Mouse (Mus musculus) hindbrain, postnatal 0 days (tissue): ENCODE measurements around the gene Mrrf. TPM values are rescaled to one million over a fixed set of nuclear protein-coding genes. Genes with fewer than 3 reads are reported as not detected.
A peak's percentile ranks its signal among the peaks of the same experiment; 100 is the strongest.

Experiments
- ATAC-seq: fragments of 200-750 bp; cut with Nextera tagmentation; 2 replicates; pipeline ENCODE4 v1.8.0; 2017; ENCODE audit warnings: mild to moderate bottlenecking, moderate TSS enrichment, moderate library complexity
- DNase-seq: peaks from one replicate; pipeline ENCODE4 v3.0.0-alpha.2; 2015; ENCODE audit warnings: low spot score
- H3K27ac ChIP-seq: fragments of 300-500 bp; sonication (generic); 2 replicates; pipeline ENCODE4 v1.5.1; 2014; ENCODE audit warnings: mild to moderate bottlenecking
- H3K27me3 ChIP-seq: fragments of 300-500 bp; sonication (generic); 2 replicates; pipeline ENCODE4 v1.6.1; 2014; ENCODE audit warnings: low read length, mixed read lengths; ENCODE audit not compliant: insufficient read depth
- H3K36me3 ChIP-seq: fragments of 300-500 bp; sonication (generic); 2 replicates; pipeline ENCODE4 v1.6.1; 2014; ENCODE audit warnings: low read length, mixed read lengths; ENCODE audit not compliant: insufficient read depth
- H3K4me1 ChIP-seq: fragments of 300-500 bp; sonication (generic); 2 replicates; pipeline ENCODE4 v1.6.1; 2014; ENCODE audit warnings: antibody characterized with exemption, low read length, mixed read lengths; ENCODE audit not compliant: insufficient read depth
- H3K4me2 ChIP-seq: fragments of 300-500 bp; sonication (generic); 2 replicates; pipeline ENCODE4 v1.6.1; 2014; ENCODE audit warnings: low read depth, mild to moderate bottlenecking, low read length, moderate library complexity, mixed read lengths
- H3K4me3 ChIP-seq: fragments of 300-500 bp; sonication (generic); 2 replicates; pipeline ENCODE4 v1.5.1; 2014; ENCODE audit warnings: low read length
- H3K9ac ChIP-seq: fragments of 300-500 bp; sonication (generic); replicated peaks from 2 replicates; pipeline ENCODE4 v1.6.1; 2014; ENCODE audit warnings: mild to moderate bottlenecking, low read length, moderate library complexity, mixed read lengths
- H3K9me3 ChIP-seq: fragments of 300-500 bp; sonication (generic); 2 replicates; pipeline ENCODE4 v1.6.1; 2016; ENCODE audit warnings: low read length, mixed read lengths
- CTCF ChIP-seq: IDR thresholded peaks from 2 replicates; pipeline ENCODE4 v1.5.1; 2016; ENCODE audit warnings: antibody characterized with exemption, control low read depth, low read depth
- WGBS: fragments of 180-500 bp; shearing (Covaris S2); extraction: QIAGEN DNeasy Blood & Tissue Kit; methylation state at CpG from one replicate; pipeline ENCODE4 v1.1.7; 2014; 5-methylcytosine and 5-hydroxymethylcytosine counted together
- polyA plus RNA-seq: library from polyadenylated mRNA; unstranded; fragments of >200 nt; fragmentation: Nextera tagmentation; extraction: Ambion mirVana; gene quantifications from 2 replicates; pipeline ENCODE4 v1.2.1, GENCODE M21; 2015
- total RNA-seq: library from RNA; depleted of rRNA; stranded (reverse); fragments of >200 nt; gene quantifications from 2 replicates; pipeline ENCODE4 v1.2.3, GENCODE M21; 2014

The Mrrf gene
- total and polyA plus RNA-seq, 2 experiments from 2014 or later, result 12.9 to 17.0 TPM

- Histone ChIP-seq H3K4me3 (no peak overlapping the region), H3K4me2 (no peak overlapping the region), H3K27ac (no peak overlapping the region), H3K4me1 (no peaks in the 10 kb centered on the region; the same call in 1 of the 2 replicates), H3K9me3 (no peaks in the 10 kb centered on the region), H3K36me3 (no peaks in the 10 kb centered on the region), H3K27me3 (peaks cover 94% of the 10 kb centered on the region), H3K9ac (no peak overlapping the region)
- TF ChIP-seq CTCF, result no peak
- WGBS, result 5% methylated on average over 18 of the region's 18 CpGs
- DNase-seq (no peak), ATAC-seq (no peak)
Observed at GRCm38 (mm10) chr2:36097129-36097815, 38.9 kb upstream of the Mrrf start.

- H3K4me2 ChIP-seq, result no peak overlapping the region
- H3K36me3 ChIP-seq, result no peaks in the 10 kb centered on the region
- DNase-seq (no peak), ATAC-seq (no peak)
- H3K27ac ChIP-seq, result no peak overlapping the region
- H3K4me3 ChIP-seq, result no peak overlapping the region
- H3K9ac ChIP-seq, result no peak overlapping the region
- no peaks in the 10 kb centered on the region for H3K9me3 ChIP-seq
- no peaks in the 10 kb centered on the region; the same call in 1 of the 2 replicates for H3K4me1 ChIP-seq
- WGBS, result 7% methylated on average over 5 of the region's 5 CpGs
- TF ChIP-seq CTCF, result no peak
- peaks cover 92% of the 10 kb centered on the region for H3K27me3 ChIP-seq
Observed at GRCm38 (mm10) chr2:36098021-36098420, 38.2 kb upstream of the Mrrf start.

GRCm38 (mm10) chr2:36099739-36100138 is 36.5 kb upstream of the Mrrf start:
- whole genome bisulfite sequencing, result 7% methylated on average over 6 of the region's 6 CpGs
- Histone ChIP-seq H3K9me3 (no peaks in the 10 kb centered on the region), H3K27me3 (peaks cover 93% of the 10 kb centered on the region), H3K4me2 (no peak overlapping the region), H3K4me3 (no peak overlapping the region), H3K9ac (no peak overlapping the region), H3K4me1 (peaks cover 4% of the 10 kb centered on the region; the same call in 1 of the 2 replicates), H3K36me3 (no peaks in the 10 kb centered on the region), H3K27ac (no peak overlapping the region)
- DNase-seq (no peak), ATAC-seq (no peak)
- no peak for TF ChIP-seq CTCF

GRCm38 (mm10) chr2:36101866-36102558 is 34.2 kb upstream of the Mrrf start:
- Histone ChIP-seq H3K9ac (no peak overlapping the region), H3K9me3 (no peaks in the 10 kb centered on the region), H3K4me2 (peak overlapping the region; percentile 53; the same call in 1 of the 2 replicates), H3K36me3 (no peaks in the 10 kb centered on the region), H3K4me1 (peaks cover 6% of the 10 kb centered on the region; the same call in 1 of the 2 replicates), H3K27ac (no peak overlapping the region), H3K27me3 (peaks cover 91% of the 10 kb centered on the region), H3K4me3 (peak overlapping the region; percentile 21; the same call in 1 of the 2 replicates)
- DNase-seq, result no peak
- TF ChIP-seq CTCF, result no peak
- WGBS, result 4% methylated on average over 28 of the region's 28 CpGs
- ATAC-seq, result no peak

GRCm38 (mm10) chr2:36102559-36102946 is 33.6 kb upstream of the Mrrf start:
- peak; percentile 30; the same call in 1 of the 2 replicates for ATAC-seq
- no peak for TF ChIP-seq CTCF

GRCm38 (mm10) chr2:36103069-36103554 is 33.1 kb upstream of the Mrrf start:
- no peak overlapping the region for H3K9ac ChIP-seq
- peaks cover 88% of the 10 kb centered on the region for H3K27me3 ChIP-seq
- peak overlapping the region; percentile 21 for H3K4me3 ChIP-seq
- H3K27ac ChIP-seq, result no peak overlapping the region
- DNase-seq, result no peak
- ATAC-seq, result no peak
- H3K9me3 ChIP-seq, result no peaks in the 10 kb centered on the region
- H3K4me1 ChIP-seq, result peaks cover 6% of the 10 kb centered on the region; the same call in 1 of the 2 replicates
- TF ChIP-seq CTCF, result no peak
- WGBS, result 2% methylated on average over 21 of the region's 21 CpGs
- H3K4me2 ChIP-seq, result peak overlapping the region; percentile 53
- no peaks in the 10 kb centered on the region for H3K36me3 ChIP-seq

More at GRCm38 (mm10) chr2:36102559-36102946, 33.6 kb upstream of the Mrrf start:
- H3K4me1 ChIP-seq, result peaks cover 6% of the 10 kb centered on the region; the same call in 1 of the 2 replicates
- H3K27me3 ChIP-seq, result peaks cover 89% of the 10 kb centered on the region
- H3K9ac ChIP-seq, result no peak overlapping the region
- no peak for DNase-seq
- WGBS, result 2% methylated on average over 21 of the region's 21 CpGs
- peak overlapping the region; percentile 21 for H3K4me3 ChIP-seq
- no peak overlapping the region for H3K27ac ChIP-seq
- peak overlapping the region; percentile 53; the same call in 1 of the 2 replicates for H3K4me2 ChIP-seq
- H3K36me3 ChIP-seq, result no peaks in the 10 kb centered on the region
- no peaks in the 10 kb centered on the region for H3K9me3 ChIP-seq
